In genomic region chr16:83092059-83092458, GRCm38 (mm10) we compare ENCODE assay signal across 26 mouse cellular contexts.
DNase-seq lines count a peak whose midpoint lies in the region; ATAC-seq lines count a peak whose summit lies in the region.
"Had no signal": no experiment of that assay in that cellular context is flagged by ENCODE, and none has a peak within 500 bp of the region (broad histone marks: within the 10 kb centered on the region; RNA-seq: fewer than 3 reads in every experiment).

No protein-coding gene starts in this region.

- no peaks in the 10 kb centered on the region for H3K4me1 ChIP-seq in embryonic facial prominence, embryonic 12.5 days
- no peaks in the 10 kb centered on the region for H3K4me1 ChIP-seq in forebrain, embryonic 11.5 days (replicated peaks; ENCODE audit: control insufficient read depth, insufficient read depth, low read length)
- H3K4me1 ChIP-seq: embryonic facial prominence, embryonic 13.5 days; forebrain, embryonic 10.5 days; hindbrain, embryonic 12.5 days; hindbrain, embryonic 15.5 days had no signal

- H3K9me3 ChIP-seq in embryonic facial prominence, embryonic 12.5 days, result no peaks in the 10 kb centered on the region
- no peaks in the 10 kb centered on the region for H3K9me3 ChIP-seq in forebrain, embryonic 11.5 days (ENCODE audit: control insufficient read depth, low read length)
- H3K9me3 ChIP-seq: embryonic facial prominence, embryonic 13.5 days; forebrain, embryonic 10.5 days; G1E; hindbrain, embryonic 12.5 days; hindbrain, embryonic 15.5 days had no signal

- no peak overlapping the region for H3K27ac ChIP-seq in embryonic facial prominence, embryonic 12.5 days
- H3K27ac ChIP-seq in forebrain, embryonic 11.5 days (ENCODE audit: low read depth, low read length), result no peak overlapping the region
- H3K27ac ChIP-seq: embryonic facial prominence, embryonic 13.5 days; forebrain, embryonic 10.5 days; heart, adult 2 months; hindbrain, embryonic 12.5 days; hindbrain, embryonic 15.5 days had no signal

- peak; percentile 56; the same call in 1 of the 2 replicates for ATAC-seq in embryonic facial prominence, embryonic 12.5 days (ENCODE audit: insufficient number of reproducible peaks, insufficient read depth, low FRiP score, low TSS enrichment)
- no peak for ATAC-seq in forebrain, embryonic 11.5 days (replicated peaks; ENCODE audit: low FRiP score)
- ATAC-seq: forebrain, embryonic 14.5 days; forebrain, postnatal 0 days; Patski had no signal

- 30% methylated on average over 2 of the region's 2 CpGs for WGBS in embryonic facial prominence, embryonic 12.5 days
- WGBS in forebrain, embryonic 11.5 days, result 85% methylated on average over 2 of the region's 2 CpGs

- no peak overlapping the region for H3K4me3 ChIP-seq in embryonic facial prominence, embryonic 12.5 days
- no peak overlapping the region for H3K4me3 ChIP-seq in forebrain, embryonic 11.5 days (ENCODE audit: low read depth, low read length)
- H3K4me3 ChIP-seq: embryonic facial prominence, embryonic 13.5 days; forebrain, embryonic 10.5 days; heart, adult 2 months; hindbrain, embryonic 12.5 days; hindbrain, embryonic 15.5 days had no signal

- peak; percentile 19 for DNase-seq in embryo, embryonic 10 days (ENCODE audit: low spot score)
- DNase-seq in embryo, embryonic 9.5 days (ENCODE audit: extremely low spot score), result no peak
- DNase-seq in mesoderm, embryonic 11.5 days (ENCODE audit: low read depth, low spot score), result peak; percentile 22
- no peak for DNase-seq in adipocyte (ENCODE audit: low spot score)
- no peak for DNase-seq in forebrain, embryonic 11.5 days (ENCODE audit: low spot score)
- DNase-seq: adrenal gland, adult 2 months; adrenal gland, postnatal 14 days; cerebellum, adult 11 months; cerebellum, adult 2 months; cerebellum, adult 9-11 months; cerebellum, postnatal 25 days; forebrain, postnatal 0 days; gastrocnemius, postnatal 25 days; heart, adult 2 months; kidney, adult 11 months; kidney, adult 8-10 months had no signal

- H3K9ac ChIP-seq in embryonic facial prominence, embryonic 12.5 days, result no peak overlapping the region
- H3K9ac ChIP-seq in forebrain, embryonic 11.5 days (ENCODE audit: low read length), result no peak overlapping the region
- H3K9ac ChIP-seq: embryonic facial prominence, embryonic 13.5 days; forebrain, postnatal 0 days; hindbrain, embryonic 12.5 days; hindbrain, embryonic 15.5 days had no signal

- no peaks in the 10 kb centered on the region for H3K27me3 ChIP-seq in embryonic facial prominence, embryonic 12.5 days
- no peaks in the 10 kb centered on the region for H3K27me3 ChIP-seq in forebrain, embryonic 11.5 days (ENCODE audit: control insufficient read depth, insufficient read depth, low read length)
- H3K27me3 ChIP-seq: CH12.LX; embryonic facial prominence, embryonic 13.5 days; hindbrain, embryonic 12.5 days; hindbrain, embryonic 15.5 days; Patski had no signal

- H3K4me2 ChIP-seq in embryonic facial prominence, embryonic 12.5 days (replicated peaks), result no peak overlapping the region
- H3K4me2 ChIP-seq in forebrain, embryonic 11.5 days (ENCODE audit: low read depth, low read length, severe bottlenecking), result no peak overlapping the region
- H3K4me2 ChIP-seq: embryonic facial prominence, embryonic 13.5 days; heart, embryonic 11.5 days; hindbrain, embryonic 12.5 days; hindbrain, embryonic 15.5 days had no signal

- no peaks in the 10 kb centered on the region for H3K36me3 ChIP-seq in embryonic facial prominence, embryonic 12.5 days
- no peaks in the 10 kb centered on the region for H3K36me3 ChIP-seq in forebrain, embryonic 11.5 days (ENCODE audit: control insufficient read depth, insufficient read depth, low read length)
- H3K36me3 ChIP-seq: embryonic facial prominence, embryonic 13.5 days; forebrain, embryonic 10.5 days; G1E; hindbrain, embryonic 12.5 days; hindbrain, embryonic 15.5 days had no signal

Comparison
In these comparisons a context has a peak if more than half of its experiments do, and no peak if none do; other contexts are left out.
1. DNase-seq: peak in embryo, embryonic 10 days (single experiment) and mesoderm, embryonic 11.5 days (single experiment); none in embryo, embryonic 9.5 days (single experiment), adipocyte (single experiment) and forebrain, embryonic 11.5 days (single experiment).